14 mouse cellular contexts compared by ENCODE assay signal in the genomic region with DNA sequence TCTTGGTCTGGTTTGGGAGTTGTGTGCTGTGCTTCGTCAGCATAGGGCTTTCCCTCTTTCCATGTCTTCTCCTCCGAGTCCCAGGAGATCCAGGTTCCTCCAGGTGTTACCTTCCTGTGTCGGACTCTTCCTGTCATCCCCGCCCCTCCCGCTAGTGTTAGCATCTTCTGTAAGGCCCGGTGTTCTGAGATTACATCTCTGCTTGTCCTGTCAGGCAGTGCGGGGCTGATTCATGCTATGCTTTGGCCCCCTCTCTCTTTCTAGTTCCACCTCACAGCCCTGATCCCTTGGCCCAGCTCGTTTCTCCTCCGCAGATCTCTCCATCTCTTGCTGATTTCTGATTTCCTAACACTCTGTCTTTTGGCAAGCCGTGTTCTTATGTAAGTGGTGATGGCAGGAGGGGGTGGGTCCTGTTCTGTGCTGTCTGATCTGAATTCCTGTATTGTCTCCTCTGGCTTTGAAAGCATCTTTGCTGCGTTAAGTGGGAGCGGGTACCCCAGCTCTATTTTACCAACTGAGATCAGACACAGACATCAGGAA. TPM values are rescaled to one million over a fixed set of nuclear protein-coding genes. Genes with fewer than 3 reads are reported as not detected.
DNase-seq lines count a peak whose midpoint lies in the region; ATAC-seq and TF ChIP-seq lines count a peak whose summit lies in the region.
"Had no signal": no experiment of that assay in that cellular context is flagged by ENCODE, and none has a peak within 500 bp of the region (broad histone marks: within the 10 kb centered on the region; RNA-seq: fewer than 3 reads in every experiment).

No protein-coding gene starts in this region.

- H3K4me3 ChIP-seq in forebrain, embryonic 15.5 days, result no peak overlapping the region
- H3K4me3 ChIP-seq in forebrain, embryonic 11.5 days (ENCODE audit: low read depth, low read length), result no peak overlapping the region
- no peak overlapping the region; the same call in 1 of the 2 replicates for H3K4me3 ChIP-seq in left cerebral cortex, adult 2 months
- H3K4me3 ChIP-seq: limb, embryonic 12.5 days; midbrain, embryonic 13.5 days had no signal

- WGBS in forebrain, embryonic 15.5 days, result 83% methylated on average over 12 of the region's 12 CpGs
- 88% methylated on average over 12 of the region's 12 CpGs for WGBS in forebrain, embryonic 11.5 days

- H3K4me1 ChIP-seq in forebrain, embryonic 15.5 days, result no peaks in the 10 kb centered on the region; the same call in 1 of the 2 replicates
- no peaks in the 10 kb centered on the region for H3K4me1 ChIP-seq in forebrain, embryonic 11.5 days (replicated peaks; ENCODE audit: control insufficient read depth, insufficient read depth, low read length)

- intact Hi-C loops in left cerebral cortex, adult 2 months (cut with DNase I), result loop anchor here (5.0 kb wide), 1 partner anchor 62 kb away; no protein-coding TSS in a partner anchor

- H3K4me2 ChIP-seq in forebrain, embryonic 15.5 days (replicated peaks), result no peak overlapping the region
- no peak overlapping the region for H3K4me2 ChIP-seq in forebrain, embryonic 11.5 days (ENCODE audit: low read depth, low read length, severe bottlenecking)
- H3K4me2 ChIP-seq: limb, embryonic 12.5 days; lung, embryonic 14.5 days; midbrain, embryonic 13.5 days had no signal

- no peak overlapping the region for H3K27ac ChIP-seq in forebrain, embryonic 15.5 days (replicated peaks)
- H3K27ac ChIP-seq in forebrain, embryonic 11.5 days (ENCODE audit: low read depth, low read length), result no peak overlapping the region
- peak overlapping the region; percentile 74 for H3K27ac ChIP-seq in left cerebral cortex, adult 2 months
- H3K27ac ChIP-seq: limb, embryonic 12.5 days; midbrain, embryonic 13.5 days had no signal

- H3K9me3 ChIP-seq in forebrain, embryonic 15.5 days, result no peaks in the 10 kb centered on the region
- H3K9me3 ChIP-seq in forebrain, embryonic 11.5 days (ENCODE audit: control insufficient read depth, low read length), result no peaks in the 10 kb centered on the region
- H3K9me3 ChIP-seq: limb, embryonic 12.5 days; midbrain, embryonic 13.5 days had no signal

- 0 out of 2 replicates have a peak, but pooled peaks have one; percentile 14 for ATAC-seq in forebrain, embryonic 15.5 days (replicated peaks)
- ATAC-seq in forebrain, embryonic 11.5 days (replicated peaks; ENCODE audit: low FRiP score), result no peak
- ATAC-seq in megakaryocyte, adult 5-6 weeks (ENCODE audit: poor library complexity, severe bottlenecking), result no peak
- ATAC-seq: intestine, embryonic 16.5 days; midbrain, embryonic 13.5 days had no signal

- no peak for DNase-seq in forebrain, embryonic 11.5 days (ENCODE audit: low spot score)
- peak in 1 of 2 experiments; percentile 42 for DNase-seq in left cerebral cortex, adult 2 months (ENCODE audit: extremely low spot score in 1 of 2, low spot score in 2 of 2)
- DNase-seq in left cerebral cortex, adult 8-10 months (ENCODE audit: low spot score in 2 of 2), result no peak
- peak; percentile 48 for DNase-seq in NIH3T3 (ENCODE audit: low read depth)
- peak; percentile 37 to 46 for DNase-seq in cerebellum, postnatal 14 days
- no peak for DNase-seq in retina, embryonic 14.5 days (ENCODE audit: low spot score)
- DNase-seq: heart, postnatal 4 days; kidney, postnatal 36 days; lung, embryonic 14.5 days had no signal

- no peak for TF ChIP-seq CTCF in left cerebral cortex, adult 2 months (IDR thresholded peaks at IDR 0.05)

- peaks cover 4% of the 10 kb centered on the region; the same call in 1 of the 2 replicates for H3K36me3 ChIP-seq in forebrain, embryonic 15.5 days
- H3K36me3 ChIP-seq in forebrain, embryonic 11.5 days (ENCODE audit: control insufficient read depth, insufficient read depth, low read length), result no peaks in the 10 kb centered on the region

- H3K9ac ChIP-seq in forebrain, embryonic 15.5 days (replicated peaks), result no peak overlapping the region
- H3K9ac ChIP-seq in forebrain, embryonic 11.5 days (ENCODE audit: low read length), result no peak overlapping the region
- H3K9ac ChIP-seq: limb, embryonic 12.5 days; lung, embryonic 14.5 days; midbrain, embryonic 13.5 days had no signal

- H3K27me3 ChIP-seq in forebrain, embryonic 15.5 days, result no peaks in the 10 kb centered on the region
- no peaks in the 10 kb centered on the region for H3K27me3 ChIP-seq in forebrain, embryonic 11.5 days (ENCODE audit: control insufficient read depth, insufficient read depth, low read length)
- H3K27me3 ChIP-seq: limb, embryonic 12.5 days; midbrain, embryonic 13.5 days had no signal

RNA-seq across cellular contexts. Expression of a gene that starts 21.8 kb away (rescaled TPM):
- 26.9 and 27.4 TPM in 2 replicates for polyA plus RNA-seq in forebrain, embryonic 15.5 days (2015; fragmentation: Nextera tagmentation; extraction: Ambion mirVana)
- 21.7 and 23.8 TPM in 2 replicates for polyA plus RNA-seq in forebrain, embryonic 11.5 days (2014; fragmentation: Nextera tagmentation; extraction: Ambion mirVana)
- 10 to 100 TPM; 91.3 to 91.5 TPM for total RNA-seq in left cerebral cortex, adult 2 months (2021)
- 10 to 100 TPM; 64.5 to 73.4 (median 67.2) TPM for total RNA-seq in left cerebral cortex, adult 8-10 months (2022)
- total RNA-seq in megakaryocyte, adult 5-6 weeks (2015), result 33.0 and 37.6 TPM in 2 replicates
- total RNA-seq in megakaryocyte, adult 5-6 weeks (2017), result 23.4 and 24.0 TPM in 2 replicates

Comparison
In these comparisons a context has a peak if more than half of its experiments do, and no peak if none do; other contexts are left out.
1. DNase-seq: peak in NIH3T3 (single experiment) and cerebellum, postnatal 14 days (2 of 2); none in forebrain, embryonic 11.5 days (single experiment), left cerebral cortex, adult 8-10 months (0 of 2) and retina, embryonic 14.5 days (single experiment).